Mouse (Mus musculus) MEL (cell line): ENCODE measurements around the gene Mpv17l. TPM values are rescaled to one million over a fixed set of nuclear protein-coding genes. Genes with fewer than 3 reads are reported as not detected.
"Not testable (repeated sequence)": the region's sequence is repeated elsewhere in the genome, so short reads cannot be mapped to it uniquely, and the experiment has no call there.

Source experiments
- DNase-seq: peaks from one replicate; pipeline ENCODE4 v3.0.0; 2011; ENCODE audit warnings: low read depth, low spot score
- H3K27ac ChIP-seq: 2 replicates; pipeline ENCODE4 v1.5.1; 2012; ENCODE audit warnings: low read depth, mild to moderate bottlenecking, control low read depth, low read length, moderate library complexity; ENCODE audit not compliant: control insufficient read depth
- H3K27me3 ChIP-seq, 2 experiments: fragments of 150-350 bp in 1 of 2; sonication (generic) in 1 of 2; 2 replicates each; pipeline ENCODE4 v1.6.1; 2012; ENCODE audit warnings: low read length in 2 of 2, mild to moderate bottlenecking in 2 of 2, improper control_type of control experiment in 1 of 2, moderate library complexity in 1 of 2; ENCODE audit not compliant: insufficient read depth in 2 of 2, control insufficient read depth in 1 of 2
- H3K36me3 ChIP-seq, 2 experiments: 2 replicates each; pipeline ENCODE4 v1.6.1; 2012 to 2014; ENCODE audit warnings: low read length in 2 of 2, improper control_type of control experiment in 1 of 2, inconsistent platforms in 1 of 2, mild to moderate bottlenecking in 1 of 2; ENCODE audit not compliant: insufficient read depth in 2 of 2, control insufficient read depth in 1 of 2
- H3K4me1 ChIP-seq, 2 experiments: fragments of 150-350 bp in 1 of 2; sonication (generic) in 1 of 2; 2 replicates each; pipeline ENCODE4 v1.6.1; 2012; ENCODE audit warnings: low read length in 2 of 2, improper control_type of control experiment in 1 of 2, mild to moderate bottlenecking in 1 of 2; ENCODE audit not compliant: insufficient read depth in 2 of 2, control insufficient read depth in 1 of 2
- H3K4me3 ChIP-seq, 2 experiments: fragments of 150-350 bp in 1 of 2; sonication (generic) in 1 of 2; 2 replicates each; pipeline ENCODE4 v1.5.1; 2012; ENCODE audit warnings: low read depth in 2 of 2, low read length in 2 of 2, mild to moderate bottlenecking in 2 of 2, moderate library complexity in 2 of 2, control low read depth in 1 of 2, improper control_type of control experiment in 1 of 2; ENCODE audit not compliant: control insufficient read depth in 1 of 2, insufficient read depth in 1 of 2
- H3K79me2 ChIP-seq: 2 replicates; pipeline ENCODE4 v1.6.1; 2012; ENCODE audit warnings: mild to moderate bottlenecking, low read length, moderate library complexity; ENCODE audit not compliant: control insufficient read depth, poor library complexity, insufficient read depth
- H3K9ac ChIP-seq: 2 replicates; pipeline ENCODE4 v1.6.1; 2012; ENCODE audit warnings: low read depth, mild to moderate bottlenecking, control low read depth, low read length, moderate library complexity; ENCODE audit not compliant: control insufficient read depth, poor library complexity, severe bottlenecking
- H3K9me3 ChIP-seq: fragments of 150-350 bp; sonication (generic); replicated peaks from 2 replicates; pipeline ENCODE4 v1.6.1; 2012; ENCODE audit warnings: mild to moderate bottlenecking, low read length, improper control_type of control experiment, moderate library complexity; ENCODE audit not compliant: insufficient read depth
- BHLHE40 ChIP-seq: IDR thresholded peaks from 2 replicates; pipeline ENCODE4 v1.6.1; 2012; ENCODE audit warnings: low read depth, mild to moderate bottlenecking, inconsistent platforms, low read length, improper control_type of control experiment, borderline replicate concordance
- CTCF ChIP-seq, 3 experiments: IDR thresholded peaks in 2 of 3; conservative IDR thresholded peaks in 1 of 3; 2 replicates each; pipeline ENCODE4 v1.5.1; 2011 to 2012; ENCODE audit warnings: low read length in 3 of 3, low read depth in 2 of 3, mild to moderate bottlenecking in 2 of 3, improper control_type of control experiment in 1 of 3, inconsistent platforms in 1 of 3, mixed read lengths in 1 of 3, moderate library complexity in 1 of 3; ENCODE audit not compliant: control insufficient read depth in 1 of 3, insufficient read depth in 1 of 3, poor library complexity in 1 of 3, severe bottlenecking in 1 of 3
- GABPA ChIP-seq: IDR thresholded peaks from 2 replicates; pipeline ENCODE4 v1.6.1; 2012; ENCODE audit warnings: low read depth, mild to moderate bottlenecking, inconsistent platforms, low read length, improper control_type of control experiment, moderate library complexity
- GATA1 ChIP-seq: IDR thresholded peaks from 2 replicates; pipeline ENCODE4 v1.6.1; 2011; ENCODE audit warnings: low read depth, low read length, improper control_type of control experiment
- HCFC1 ChIP-seq: IDR thresholded peaks from 2 replicates; pipeline ENCODE4 v1.6.1; 2012; ENCODE audit warnings: low read depth, mild to moderate bottlenecking, inconsistent platforms, low read length, improper control_type of control experiment, moderate library complexity
- MAFK ChIP-seq: IDR thresholded peaks from 2 replicates; pipeline ENCODE4 v1.6.1; 2011; ENCODE audit warnings: low read depth, mild to moderate bottlenecking, low read length, improper control_type of control experiment, borderline replicate concordance
- MAX ChIP-seq: IDR thresholded peaks from 2 replicates; pipeline ENCODE4 v1.6.1; 2011; ENCODE audit warnings: low read length, improper control_type of control experiment
- MEF2A ChIP-seq: IDR thresholded peaks from 2 replicates; pipeline ENCODE4 v1.6.1; 2014; ENCODE audit warnings: low read depth, mild to moderate bottlenecking, inconsistent platforms, low read length, improper control_type of control experiment; ENCODE audit not compliant: poor library complexity, insufficient replicate concordance, severe bottlenecking; ENCODE audit errors: extremely low read depth
- MXI1 ChIP-seq: IDR thresholded peaks from 2 replicates; pipeline ENCODE4 v1.6.1; 2011; ENCODE audit warnings: mild to moderate bottlenecking, low read depth, low read length, improper control_type of control experiment
- MYB ChIP-seq: IDR thresholded peaks from 2 replicates; pipeline ENCODE4 v1.6.1; 2011; ENCODE audit warnings: mild to moderate bottlenecking, low read depth, low read length, improper control_type of control experiment
- POLR2A ChIP-seq, 2 experiments: IDR thresholded peaks; 2 replicates each; pipeline ENCODE4 v1.6.1; 2011 to 2012; ENCODE audit warnings: low read length in 2 of 2, mild to moderate bottlenecking in 2 of 2, control low read depth in 1 of 2, improper control_type of control experiment in 1 of 2, low read depth in 1 of 2, moderate library complexity in 1 of 2; ENCODE audit not compliant: control insufficient read depth in 1 of 2, insufficient read depth in 1 of 2, poor library complexity in 1 of 2
- POLR2AphosphoS2 ChIP-seq: IDR thresholded peaks from 2 replicates; pipeline ENCODE4 v1.6.1; 2011; ENCODE audit warnings: low read length, improper control_type of control experiment
- RAD21 ChIP-seq: IDR thresholded peaks from 2 replicates; pipeline ENCODE4 v1.6.1; 2011; ENCODE audit warnings: mild to moderate bottlenecking, low read depth, low read length, improper control_type of control experiment
- SMC3 ChIP-seq: IDR thresholded peaks from 2 replicates; pipeline ENCODE4 v1.6.1; 2011; ENCODE audit warnings: low read depth, low read length, improper control_type of control experiment
- TBP ChIP-seq: IDR thresholded peaks from 2 replicates; pipeline ENCODE4 v1.8.0; 2011; ENCODE audit warnings: low read depth, low read length, improper control_type of control experiment
- UBTF ChIP-seq: IDR thresholded peaks from 2 replicates; pipeline ENCODE4 v1.6.1; 2012; ENCODE audit warnings: low read depth, mild to moderate bottlenecking, inconsistent platforms, low read length, improper control_type of control experiment, moderate library complexity, borderline replicate concordance; ENCODE audit not compliant: insufficient read depth
- ZC3H11A ChIP-seq: IDR thresholded peaks from 2 replicates; pipeline ENCODE4 v1.6.1; 2012; ENCODE audit warnings: low read depth, mild to moderate bottlenecking, inconsistent platforms, low read length, improper control_type of control experiment
- ZNF384 ChIP-seq: IDR thresholded peaks from 2 replicates; pipeline ENCODE4 v1.6.1; 2012; ENCODE audit warnings: low read depth, mild to moderate bottlenecking, inconsistent platforms, low read length, improper control_type of control experiment
- polyA plus RNA-seq, 2 experiments: library from polyadenylated mRNA; stranded (reverse) in 1 of 2; unstranded in 1 of 2; fragments of >175 nt in 1 of 2; fragments of >200 nt in 1 of 2; gene quantifications; 2 replicates each; pipeline versions ENCODE4 v1.2.1 to v1.2.4; 2012; ENCODE audit warnings: low replicate concordance in 2 of 2, low read depth in 1 of 2; ENCODE audit not compliant: insufficient read length in 2 of 2, insufficient read depth in 1 of 2, missing spikeins in 1 of 2
- total RNA-seq: library from RNA; depleted of rRNA; stranded (reverse); fragments of 300-350 nt; gene quantifications from 2 replicates; pipeline ENCODE4 v1.2.3, GENCODE M21; 2012

Mpv17l gene
- total and polyA plus RNA-seq, 3 experiments = 0.77 to 2.3 TPM; not detected in 1

- not testable (repeated sequence) for H3K79me2 ChIP-seq, H3K9ac ChIP-seq, H3K27ac ChIP-seq, DNase-seq, H3K9me3 ChIP-seq, H3K4me1 ChIP-seq, H3K4me3 ChIP-seq, H3K27me3 ChIP-seq, H3K36me3 ChIP-seq
Measured at GRCm38 (mm10) chr16:13922499-13922898, 19.5 kb downstream of the Mpv17l start.

DNA sequence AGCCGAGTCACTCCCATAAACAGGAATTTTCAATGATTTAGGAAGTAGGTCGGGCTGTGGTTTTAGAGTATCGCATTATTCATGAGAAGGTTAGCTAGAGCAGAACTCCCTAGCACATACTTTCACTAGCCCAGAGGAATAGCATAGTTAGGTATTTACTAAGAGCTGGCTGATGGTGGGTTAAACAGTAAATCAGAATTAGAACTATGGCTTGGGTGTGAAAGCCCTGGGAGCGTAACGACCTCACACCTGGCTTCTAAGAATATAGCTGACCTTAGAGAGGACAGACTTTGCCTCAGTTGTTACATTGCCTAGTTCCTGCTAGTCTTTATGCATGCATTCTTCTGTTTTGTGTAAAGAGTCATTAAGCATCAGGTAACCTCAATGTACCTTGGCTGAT lies 20.0 kb downstream of the Mpv17l start:
- not testable (repeated sequence) for H3K27me3 ChIP-seq, H3K36me3 ChIP-seq, H3K9ac ChIP-seq, H3K9me3 ChIP-seq, H3K4me1 ChIP-seq, H3K27ac ChIP-seq, H3K79me2 ChIP-seq, H3K4me3 ChIP-seq, DNase-seq

DNA sequence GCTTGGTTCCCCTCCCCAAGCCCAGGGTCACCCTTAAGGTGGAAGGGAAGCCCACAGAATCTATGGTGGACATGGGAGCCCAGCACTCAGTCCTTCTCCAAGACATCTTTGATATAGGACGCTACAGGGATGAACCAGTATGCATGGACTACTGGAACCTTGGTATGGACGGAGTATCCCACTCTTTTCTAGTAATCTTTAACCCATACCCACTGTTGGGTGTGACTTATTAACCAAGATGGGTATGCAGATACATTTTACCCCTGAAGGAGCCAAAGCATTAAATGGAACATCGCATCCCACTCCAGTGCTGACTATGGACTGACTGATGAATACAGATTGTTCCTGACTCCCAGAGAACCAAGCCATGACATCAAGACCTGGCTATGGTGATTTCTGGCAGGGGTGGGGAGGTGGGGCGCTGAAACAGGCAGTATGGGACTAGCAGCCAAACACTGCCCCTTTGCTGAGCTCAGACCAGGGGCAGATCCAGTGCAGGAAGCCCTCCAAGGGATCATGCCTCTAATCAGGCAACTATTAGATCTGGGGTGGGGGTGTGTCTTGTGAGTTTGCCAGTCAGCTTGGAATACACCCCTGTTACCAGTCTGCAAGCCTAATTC lies 24.6 kb downstream of the Mpv17l start:
- TF ChIP-seq CTCF (IDR thresholded peaks at IDR 0.05 in 2 of 3, conservative IDR thresholded peaks at IDR 0.05 in 1 of 3; ENCODE audit: control insufficient read depth in 1 of 3, insufficient read depth in 1 of 3, low read depth in 2 of 3, low read length in 3 of 3, poor library complexity in 1 of 3, severe bottlenecking in 1 of 3) = no peak
- no peak for TF ChIP-seq POLR2A (IDR thresholded peaks at IDR 0.05; ENCODE audit: control insufficient read depth in 1 of 2, insufficient read depth in 1 of 2, low read depth in 1 of 2, low read length in 2 of 2, poor library complexity in 1 of 2)
- no peak for TF ChIP-seq GABPA
- TF ChIP-seq MEF2A = no peak
- no peak for TF ChIP-seq RAD21
- Histone ChIP-seq H3K27me3 (no peaks in the 10 kb centered on the region), H3K4me3 (no peak overlapping the region), H3K27ac (no peak overlapping the region), H3K9ac (no peak overlapping the region), H3K4me1 (no peaks in the 10 kb centered on the region), H3K36me3 (no peaks in the 10 kb centered on the region), H3K79me2 (no peaks in the 10 kb centered on the region), H3K9me3 (no peaks in the 10 kb centered on the region)
- no peak for DNase-seq

DNA sequence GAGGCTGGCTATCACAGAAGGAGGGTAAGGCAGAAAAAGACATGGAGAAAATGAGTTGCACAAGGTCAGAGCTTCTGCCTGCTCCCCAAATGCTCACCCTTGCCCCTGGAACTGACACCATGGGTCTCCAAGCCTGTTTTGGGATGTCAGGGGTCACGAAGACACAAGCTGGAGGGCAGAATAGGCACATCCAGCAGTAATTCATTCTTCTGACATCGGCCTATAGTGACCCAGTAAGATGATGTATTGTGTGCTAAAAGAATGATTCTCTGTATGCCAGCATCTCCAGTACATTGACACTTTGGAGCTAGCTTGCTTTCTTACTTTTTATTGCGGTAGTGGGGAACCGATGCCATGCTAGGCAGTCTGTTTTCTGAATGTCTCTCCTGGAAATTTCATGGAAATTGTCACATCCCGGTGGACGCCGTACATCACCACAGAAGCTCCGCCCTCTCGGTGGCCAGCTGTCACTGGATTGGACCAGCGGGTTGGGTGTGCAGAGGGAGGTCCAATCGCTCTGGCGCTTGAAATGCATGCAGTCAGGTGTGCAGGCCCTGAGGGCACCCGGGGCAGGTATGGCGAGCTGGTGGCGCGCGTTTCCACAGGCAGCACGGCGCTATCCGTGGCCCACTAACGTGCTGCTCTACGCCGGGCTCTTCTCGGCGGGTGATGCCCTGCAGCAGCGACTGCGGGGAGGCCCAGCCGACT lies 37.3 kb downstream of the Mpv17l start:
- Histone ChIP-seq H3K27ac (no peak overlapping the region), H3K27me3 (no peaks in the 10 kb centered on the region), H3K9me3 (no peaks in the 10 kb centered on the region), H3K36me3 (peaks cover 0 to 4% of the 10 kb centered on the region in 2 experiments; a peak in 2 of 4 replicates), H3K4me3 (no peak overlapping the region), H3K79me2 (no peaks in the 10 kb centered on the region), H3K4me1 (peaks cover 0 to 2% of the 10 kb centered on the region in 2 experiments; a peak in 1 of 4 replicates), H3K9ac (no peak overlapping the region)
- DNase-seq = no peak
- no peak for TF ChIP-seq MEF2A
- no peak for TF ChIP-seq POLR2AphosphoS2
- no peak for TF ChIP-seq RAD21
- TF ChIP-seq CTCF (IDR thresholded peaks at IDR 0.05 in 2 of 3, conservative IDR thresholded peaks at IDR 0.05 in 1 of 3; ENCODE audit: control insufficient read depth in 1 of 3, insufficient read depth in 1 of 3, low read depth in 2 of 3, low read length in 3 of 3, poor library complexity in 1 of 3, severe bottlenecking in 1 of 3) = no peak
- TF ChIP-seq MAFK = no peak
- no peak for TF ChIP-seq SMC3
- TF ChIP-seq ZC3H11A = no peak
- no peak for TF ChIP-seq ZNF384
- no peak for TF ChIP-seq BHLHE40
- TF ChIP-seq MYB = no peak
- no peak for TF ChIP-seq HCFC1
- TF ChIP-seq MAX = no peak
- no peak for TF ChIP-seq TBP
- TF ChIP-seq UBTF = no peak
- TF ChIP-seq MXI1 = no peak
- no peak for TF ChIP-seq GATA1
